Mouse (Mus musculus): ENCODE data around the gene Naglu. TPM values are rescaled to one million over a fixed set of nuclear protein-coding genes. Genes with fewer than 3 reads are reported as not detected.

Naglu gene
- polyA plus RNA-seq, 1 experiment from 2014 or later, result 11.5 TPM

DNA sequence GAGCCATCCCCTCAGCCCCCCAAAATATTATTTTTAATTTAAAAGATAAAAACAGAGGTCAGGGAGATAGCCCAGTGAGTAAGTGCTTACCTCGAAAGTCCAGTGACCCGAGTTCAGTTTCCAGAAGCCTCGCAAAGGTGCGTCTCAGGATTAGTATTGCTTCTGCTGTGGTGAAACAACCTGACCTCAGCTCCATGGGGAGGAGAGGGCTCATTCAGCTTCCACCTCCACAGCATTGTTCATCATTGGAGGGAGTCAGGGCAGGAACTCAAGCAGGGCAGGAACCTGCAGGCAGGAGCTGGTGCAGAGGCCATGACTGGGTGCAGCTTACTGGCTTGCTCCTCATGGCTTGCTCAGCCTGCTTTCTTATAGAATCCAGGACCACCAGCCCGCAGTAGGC is 8.8 kb upstream of the Naglu start:
- H3K27me3 ChIP-seq (ENCODE audit: control insufficient read depth, insufficient read depth, low read length), result no peaks in the 10 kb centered on the region
- no peaks in the 10 kb centered on the region for H3K9me3 ChIP-seq (replicated peaks; ENCODE audit: control insufficient read depth, low read length)
- H3K9ac ChIP-seq (ENCODE audit: low read length), result peak overlapping the region; percentile 49
- WGBS, result 82% methylated on average over 5 of the region's 5 CpGs
- ATAC-seq (replicated peaks; ENCODE audit: extremely low read depth, insufficient read depth, low FRiP score), result no peak
- H3K36me3 ChIP-seq (ENCODE audit: control insufficient read depth, insufficient read depth), result no peaks in the 10 kb centered on the region
- H3K4me2 ChIP-seq (ENCODE audit: low read depth, low read length), result no peak overlapping the region
- no peak overlapping the region for H3K4me3 ChIP-seq (ENCODE audit: low read length)
- H3K4me1 ChIP-seq (ENCODE audit: control insufficient read depth, insufficient read depth, low read length), result peaks cover 91% of the 10 kb centered on the region
- peak overlapping the region; percentile 95 for H3K27ac ChIP-seq (ENCODE audit: low read length)

DNA sequence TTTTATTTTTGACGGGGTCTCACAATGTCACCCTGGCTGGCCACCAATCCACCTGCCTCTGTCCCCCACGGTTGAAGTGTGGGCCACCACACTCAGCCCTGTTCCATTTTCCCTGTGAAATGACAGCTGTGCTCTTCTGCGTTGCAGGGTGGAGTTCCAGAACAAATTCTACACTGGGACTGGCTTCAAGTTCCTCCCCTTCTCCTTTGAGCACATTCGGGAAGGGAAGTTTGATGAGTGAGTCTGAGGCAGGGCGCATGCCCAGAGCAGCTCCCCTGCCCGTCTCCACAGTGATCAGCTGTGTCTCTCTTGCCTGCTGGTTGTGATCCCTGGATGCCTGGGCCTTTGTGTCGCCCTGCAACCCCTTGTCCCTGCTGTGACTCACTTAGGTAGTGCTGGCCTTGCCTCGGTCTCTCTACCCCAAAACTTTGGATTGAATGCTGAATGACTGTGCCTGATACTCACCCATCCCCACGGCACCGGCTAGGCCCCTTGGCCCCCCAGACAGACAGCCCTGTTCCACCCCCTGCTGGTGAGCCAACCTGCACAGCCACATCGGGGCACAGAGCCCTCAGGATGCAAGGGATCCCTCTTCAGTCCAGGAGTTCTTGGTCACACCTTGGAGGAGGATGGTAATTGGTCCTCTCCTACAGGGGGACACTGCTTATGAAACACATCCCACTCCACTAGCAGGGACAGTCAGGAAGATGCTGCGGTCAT is 7.5 kb upstream of the Naglu start:
- Histone ChIP-seq H3K27me3 (ENCODE audit: control insufficient read depth, insufficient read depth, low read length) (no peaks in the 10 kb centered on the region), H3K4me3 (ENCODE audit: low read length) (no peak overlapping the region), H3K9me3 (replicated peaks; ENCODE audit: control insufficient read depth, low read length) (no peaks in the 10 kb centered on the region), H3K36me3 (ENCODE audit: control insufficient read depth, insufficient read depth) (no peaks in the 10 kb centered on the region), H3K4me1 (ENCODE audit: control insufficient read depth, insufficient read depth, low read length) (peaks cover 89% of the 10 kb centered on the region), H3K4me2 (ENCODE audit: low read depth, low read length) (no peak overlapping the region), H3K27ac (ENCODE audit: low read length) (peak overlapping the region; percentile 95), H3K9ac (ENCODE audit: low read length) (peak overlapping the region; percentile 50)
- WGBS, result 61% methylated on average over 12 of the region's 12 CpGs
- ATAC-seq (replicated peaks; ENCODE audit: extremely low read depth, insufficient read depth, low FRiP score), result no peak

DNA sequence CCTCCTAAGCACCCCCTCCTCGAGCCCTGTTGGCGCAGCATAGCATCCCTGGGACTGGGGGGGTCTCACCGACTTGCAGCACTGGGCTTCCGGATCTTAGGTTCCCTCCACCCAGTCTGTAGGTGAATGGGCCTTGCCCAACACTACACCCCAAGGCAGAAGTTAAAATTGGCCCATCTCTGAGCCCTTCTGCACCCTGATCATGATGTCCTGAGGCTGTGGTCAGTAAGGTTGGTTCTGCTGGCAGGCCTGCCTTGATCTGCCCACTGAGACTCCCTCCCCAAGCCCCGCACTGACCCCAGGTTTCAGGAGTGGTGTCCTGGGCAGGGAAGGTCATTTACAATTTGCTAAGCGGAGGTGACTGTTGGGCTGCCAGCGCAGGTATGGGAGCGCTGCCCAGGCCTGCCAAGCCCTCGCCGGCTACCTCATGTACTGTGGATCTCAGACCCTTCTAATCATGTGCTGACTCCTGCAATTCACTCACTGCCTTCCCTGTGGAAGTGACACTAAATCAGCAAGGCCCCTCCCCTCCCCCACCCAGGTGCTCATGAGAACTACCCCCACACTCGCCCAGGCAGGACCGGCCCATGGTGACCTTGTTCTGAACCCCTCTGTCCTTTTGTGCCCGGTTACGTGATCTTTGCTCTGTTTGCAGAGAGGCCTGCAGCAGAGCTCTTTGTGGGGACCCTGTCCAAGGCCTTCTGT is 6.7 kb upstream of the Naglu start:
- Histone ChIP-seq H3K4me2 (ENCODE audit: low read depth, low read length) (peak overlapping the region; percentile 31), H3K9ac (ENCODE audit: low read length) (peak overlapping the region; percentile 67), H3K27me3 (ENCODE audit: control insufficient read depth, insufficient read depth, low read length) (no peaks in the 10 kb centered on the region), H3K27ac (ENCODE audit: low read length) (peak overlapping the region; percentile 95), H3K36me3 (ENCODE audit: control insufficient read depth, insufficient read depth) (no peaks in the 10 kb centered on the region), H3K9me3 (replicated peaks; ENCODE audit: control insufficient read depth, low read length) (no peaks in the 10 kb centered on the region), H3K4me3 (ENCODE audit: low read length) (no peak overlapping the region), H3K4me1 (ENCODE audit: control insufficient read depth, insufficient read depth, low read length) (peaks cover 83% of the 10 kb centered on the region)
- ATAC-seq (replicated peaks; ENCODE audit: extremely low read depth, insufficient read depth, low FRiP score), result peak; percentile 31
- WGBS, result 49% methylated on average over 14 of the region's 14 CpGs

DNA sequence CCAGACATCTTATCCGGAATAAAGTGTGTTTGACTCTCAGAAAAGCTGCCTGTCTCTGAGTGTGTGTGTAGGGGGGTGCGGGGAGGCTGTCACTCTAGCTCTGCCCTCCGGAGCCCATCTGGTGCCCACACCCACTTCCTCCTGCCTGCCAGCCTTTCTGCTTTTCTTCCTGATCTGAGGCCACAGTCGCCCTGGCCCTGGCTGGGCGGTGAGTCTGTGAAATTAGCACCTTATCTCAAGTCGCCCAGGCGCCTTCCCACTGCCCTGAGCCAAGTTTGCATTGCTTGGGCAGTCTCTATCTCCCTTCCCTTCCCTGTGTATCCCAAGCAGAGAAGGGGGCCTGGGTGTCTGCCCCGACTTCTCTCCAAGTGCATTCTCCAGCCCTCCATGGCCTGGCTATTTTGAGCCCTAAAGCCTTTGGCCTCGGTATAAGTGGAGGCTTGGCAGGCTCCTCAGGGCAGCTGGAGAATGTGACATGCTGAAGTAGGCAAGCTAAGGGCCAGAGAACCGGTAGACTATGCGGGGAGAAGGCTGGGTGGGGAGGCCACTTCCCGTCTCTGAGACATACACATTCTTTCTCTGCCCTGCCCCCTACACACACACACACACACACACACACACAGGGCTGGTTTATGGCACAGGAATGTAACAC is 6.0 kb upstream of the Naglu start:
- peak overlapping the region; percentile 95 for H3K27ac ChIP-seq (ENCODE audit: low read length)
- peak overlapping the region; percentile 67 for H3K9ac ChIP-seq (ENCODE audit: low read length)
- no peaks in the 10 kb centered on the region for H3K36me3 ChIP-seq (ENCODE audit: control insufficient read depth, insufficient read depth)
- H3K27me3 ChIP-seq (ENCODE audit: control insufficient read depth, insufficient read depth, low read length), result no peaks in the 10 kb centered on the region
- H3K9me3 ChIP-seq (replicated peaks; ENCODE audit: control insufficient read depth, low read length), result no peaks in the 10 kb centered on the region
- 2% methylated on average over 12 of the region's 12 CpGs for WGBS
- H3K4me3 ChIP-seq (ENCODE audit: low read length), result no peak overlapping the region
- H3K4me2 ChIP-seq (ENCODE audit: low read depth, low read length), result peak overlapping the region; percentile 31
- peaks cover 76% of the 10 kb centered on the region for H3K4me1 ChIP-seq (ENCODE audit: control insufficient read depth, insufficient read depth, low read length)
- ATAC-seq (replicated peaks; ENCODE audit: extremely low read depth, insufficient read depth, low FRiP score), result peak; percentile 80

DNA sequence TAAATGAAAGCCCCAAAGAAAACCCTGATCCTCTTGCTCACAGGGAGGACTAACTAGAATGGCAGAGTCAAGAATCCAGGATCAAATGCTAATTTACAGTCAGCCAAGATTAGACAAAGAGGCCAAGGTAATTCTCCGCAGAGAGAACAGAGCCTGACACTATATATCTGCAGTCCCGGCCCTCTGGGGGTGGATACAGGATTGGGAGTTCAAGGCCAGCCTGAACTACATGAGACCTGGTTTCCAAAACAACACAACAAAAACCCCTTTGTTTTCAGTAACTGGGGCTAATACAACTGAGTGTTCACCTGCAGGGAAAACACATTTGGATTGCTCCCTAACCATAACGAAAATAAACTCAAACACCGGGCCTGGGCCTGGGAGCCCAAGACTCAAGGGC is 5.3 kb upstream of the Naglu start:
- Histone ChIP-seq H3K4me1 (ENCODE audit: control insufficient read depth, insufficient read depth, low read length) (peaks cover 72% of the 10 kb centered on the region), H3K9ac (ENCODE audit: low read length) (peak overlapping the region; percentile 67), H3K4me2 (ENCODE audit: low read depth, low read length) (peak overlapping the region; percentile 31; the same call in 1 of the 2 replicates), H3K4me3 (ENCODE audit: low read length) (no peak overlapping the region), H3K9me3 (replicated peaks; ENCODE audit: control insufficient read depth, low read length) (no peaks in the 10 kb centered on the region), H3K27me3 (ENCODE audit: control insufficient read depth, insufficient read depth, low read length) (no peaks in the 10 kb centered on the region), H3K36me3 (ENCODE audit: control insufficient read depth, insufficient read depth) (no peaks in the 10 kb centered on the region), H3K27ac (ENCODE audit: low read length) (peak overlapping the region; percentile 95)
- no peak for ATAC-seq (replicated peaks; ENCODE audit: extremely low read depth, insufficient read depth, low FRiP score)
- 55% methylated on average over 4 of the region's 4 CpGs for WGBS

DNA sequence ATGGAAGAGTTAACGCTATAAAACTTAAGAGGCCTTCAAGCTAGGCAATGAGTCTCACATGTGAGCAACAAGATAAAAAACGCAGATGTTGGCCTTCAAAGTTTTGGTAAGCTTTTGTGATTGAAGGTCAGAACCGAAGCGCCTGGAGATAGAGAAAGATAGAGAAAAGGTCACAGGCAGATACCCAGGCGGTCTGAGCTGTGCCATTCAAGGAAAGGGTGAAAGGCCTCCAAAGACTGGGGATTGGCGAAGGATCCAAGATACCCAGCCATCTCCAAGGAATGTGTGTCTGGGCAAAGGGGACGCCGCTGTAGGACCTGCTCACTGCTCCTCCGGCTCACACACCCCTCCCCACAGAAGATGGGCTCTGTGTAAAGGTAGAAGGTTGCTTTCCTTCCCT is 4.8 kb upstream of the Naglu start:
- no peak overlapping the region for H3K4me3 ChIP-seq (ENCODE audit: low read length)
- no peak for ATAC-seq (replicated peaks; ENCODE audit: extremely low read depth, insufficient read depth, low FRiP score)
- H3K36me3 ChIP-seq (ENCODE audit: control insufficient read depth, insufficient read depth), result no peaks in the 10 kb centered on the region
- H3K4me2 ChIP-seq (ENCODE audit: low read depth, low read length), result no peak overlapping the region
- no peaks in the 10 kb centered on the region for H3K9me3 ChIP-seq (replicated peaks; ENCODE audit: control insufficient read depth, low read length)
- peak overlapping the region; percentile 95 for H3K27ac ChIP-seq (ENCODE audit: low read length)
- H3K9ac ChIP-seq (ENCODE audit: low read length), result 0 out of 2 replicates have a peak overlapping the region, but pooled peaks have one; percentile 10
- no peaks in the 10 kb centered on the region for H3K27me3 ChIP-seq (ENCODE audit: control insufficient read depth, insufficient read depth, low read length)
- peaks cover 66% of the 10 kb centered on the region for H3K4me1 ChIP-seq (ENCODE audit: control insufficient read depth, insufficient read depth, low read length)
- 80% methylated on average over 9 of the region's 9 CpGs for WGBS

DNA sequence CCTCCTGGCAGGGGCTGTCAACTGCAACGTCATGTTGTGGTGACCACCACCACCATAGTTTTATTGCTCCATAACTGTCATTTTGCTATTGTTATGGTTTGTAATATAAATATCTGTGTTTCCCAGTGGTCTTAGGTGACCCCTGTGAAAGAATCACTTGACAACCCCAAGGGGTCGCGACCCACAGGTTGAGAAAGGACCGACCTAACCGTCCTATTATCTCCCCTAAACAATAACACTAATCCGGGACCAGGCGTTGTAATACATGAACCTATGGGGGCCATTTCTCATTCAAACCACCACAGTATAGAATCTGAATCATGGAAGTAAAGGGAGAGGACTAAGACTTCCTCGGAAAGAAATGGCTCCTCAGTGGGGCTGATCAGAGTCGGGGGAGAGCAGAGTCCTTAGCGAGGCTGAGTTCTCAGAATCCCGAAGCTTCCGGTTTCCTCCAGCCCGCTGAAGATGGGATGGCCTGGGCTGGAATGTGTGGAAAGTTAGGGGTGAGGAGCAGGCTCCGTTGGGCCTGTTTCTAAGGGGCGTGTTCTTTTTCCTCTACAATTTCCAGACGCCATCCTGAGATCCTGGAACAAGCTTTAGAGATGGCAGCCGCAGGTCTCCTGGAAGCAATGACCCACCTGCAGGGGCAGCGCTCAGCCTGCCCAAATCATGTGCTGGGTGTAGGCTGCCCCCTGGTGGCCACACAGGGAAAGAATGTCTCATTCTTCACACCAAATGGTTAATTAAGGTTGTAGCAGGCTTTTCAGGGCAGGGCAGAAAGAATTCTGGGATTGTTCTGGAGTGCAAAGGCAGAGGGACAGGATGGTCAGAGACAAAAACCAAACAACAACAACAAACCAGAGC is 3.0 kb upstream of the Naglu start:
- H3K9me3 ChIP-seq (replicated peaks; ENCODE audit: control insufficient read depth, low read length), result no peaks in the 10 kb centered on the region
- peak overlapping the region; percentile 69 for H3K4me2 ChIP-seq (ENCODE audit: low read depth, low read length)
- H3K4me1 ChIP-seq (ENCODE audit: control insufficient read depth, insufficient read depth, low read length), result peaks cover 56% of the 10 kb centered on the region
- no peaks in the 10 kb centered on the region for H3K27me3 ChIP-seq (ENCODE audit: control insufficient read depth, insufficient read depth, low read length)
- H3K27ac ChIP-seq (ENCODE audit: low read length), result 0 out of 2 replicates have a peak overlapping the region, but pooled peaks have one; percentile 26
- no peaks in the 10 kb centered on the region for H3K36me3 ChIP-seq (ENCODE audit: control insufficient read depth, insufficient read depth)
- peak overlapping the region; percentile 39 for H3K4me3 ChIP-seq (ENCODE audit: low read length)
- WGBS, result 17% methylated on average over 18 of the region's 18 CpGs
- no peak for ATAC-seq (replicated peaks; ENCODE audit: extremely low read depth, insufficient read depth, low FRiP score)
- H3K9ac ChIP-seq (ENCODE audit: low read length), result peak overlapping the region; percentile 59

DNA sequence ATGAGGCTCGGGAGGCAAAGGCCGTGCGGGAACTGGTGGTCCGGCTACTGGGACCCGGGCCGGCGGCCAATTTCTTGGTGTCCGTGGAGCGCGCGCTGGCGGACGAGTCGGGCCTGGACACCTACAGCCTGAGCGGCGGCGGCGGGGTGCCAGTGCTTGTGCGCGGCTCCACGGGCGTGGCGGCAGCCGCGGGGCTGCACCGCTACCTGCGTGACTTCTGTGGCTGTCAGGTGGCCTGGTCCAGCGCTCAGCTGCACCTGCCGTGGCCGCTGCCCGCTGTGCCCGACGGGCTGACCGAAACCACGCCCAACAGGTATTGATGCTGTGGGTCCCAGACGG is 346 bp downstream of the Naglu start:
- no peaks in the 10 kb centered on the region for H3K36me3 ChIP-seq (ENCODE audit: control insufficient read depth, insufficient read depth)
- peaks cover 22% of the 10 kb centered on the region for H3K4me1 ChIP-seq (ENCODE audit: control insufficient read depth, insufficient read depth, low read length)
- peak; percentile 49 for ATAC-seq (replicated peaks; ENCODE audit: extremely low read depth, insufficient read depth, low FRiP score)
- peak overlapping the region; percentile 47; the same call in 1 of the 2 replicates for H3K27ac ChIP-seq (ENCODE audit: low read length)
- peak overlapping the region; percentile 87 for H3K9ac ChIP-seq (ENCODE audit: low read length)
- 0 out of 2 replicates have a peak, but pooled peaks cover 2% of the 10 kb centered on the region for H3K27me3 ChIP-seq (ENCODE audit: control insufficient read depth, insufficient read depth, low read length)
- peak overlapping the region; percentile 98 for H3K4me2 ChIP-seq (ENCODE audit: low read depth, low read length)
- H3K9me3 ChIP-seq (replicated peaks; ENCODE audit: control insufficient read depth, low read length), result no peaks in the 10 kb centered on the region
- 0% methylated on average over 28 of the region's 36 CpGs for WGBS
- H3K4me3 ChIP-seq (ENCODE audit: low read length), result peak overlapping the region; percentile 89
